Mouse (Mus musculus): Measurements from ENCODE around the gene Grhl1.

DNA sequence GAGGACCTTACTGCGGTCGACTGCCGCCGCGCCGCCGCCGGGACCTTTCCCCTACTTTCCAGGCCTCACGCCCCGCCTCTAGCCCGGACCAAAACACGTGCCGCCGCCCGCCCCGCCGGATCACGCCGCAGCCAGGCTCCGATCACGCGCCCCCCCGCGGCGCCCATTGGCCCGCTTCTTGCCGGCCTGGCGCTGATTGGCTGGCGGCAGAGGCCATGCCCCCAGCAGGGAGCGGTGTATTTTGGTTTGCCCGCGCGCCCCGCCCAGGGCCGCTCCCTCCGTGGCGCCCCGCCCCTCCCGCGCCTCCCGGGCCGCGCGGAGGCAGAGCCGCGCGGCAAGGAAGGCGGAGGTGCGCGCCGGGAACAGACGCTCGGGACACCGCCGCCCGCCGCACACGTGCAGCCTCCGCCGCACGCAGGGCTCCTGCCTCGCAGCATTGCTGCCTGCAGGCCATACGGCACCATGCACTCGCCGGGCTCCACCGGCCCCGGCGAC is 79.0 kb downstream of the Grhl1 start, which contains the start of gene Klf11:
- TF ChIP-seq CTCF (IDR thresholded peaks at IDR 0.05; ENCODE audit: extremely low read depth, insufficient read depth, low read length) (no peak), POLR2A (IDR thresholded peaks at IDR 0.05; ENCODE audit: extremely low read depth, insufficient read depth, low read length) (no peak)
